Mouse (Mus musculus) heart, embryonic 12.5 days (tissue): ENCODE measurements around the gene Sox13. TPM values are rescaled to one million over a fixed set of nuclear protein-coding genes. Genes with fewer than 3 reads are reported as not detected.

Source experiments
- ATAC-seq: fragments of 200-750 bp; cut with Nextera tagmentation; 2 replicates; pipeline ENCODE4 v1.8.0; 2017; ENCODE audit warnings: moderate TSS enrichment, moderate library complexity; ENCODE audit not compliant: insufficient number of reproducible peaks, low FRiP score
- H3K27ac ChIP-seq: fragments of 300-500 bp; sonication (generic); 2 replicates; pipeline ENCODE4 v1.5.1; 2016; ENCODE audit warnings: mild to moderate bottlenecking, moderate library complexity; ENCODE audit not compliant: poor library complexity, severe bottlenecking
- H3K27me3 ChIP-seq: fragments of 300-500 bp; sonication (generic); replicated peaks from 2 replicates; pipeline ENCODE4 v1.6.1; 2016; ENCODE audit warnings: mild to moderate bottlenecking, moderate library complexity
- H3K36me3 ChIP-seq: fragments of 300-500 bp; sonication (generic); 2 replicates; pipeline ENCODE4 v1.6.1; 2016; ENCODE audit warnings: mild to moderate bottlenecking, moderate library complexity
- H3K4me1 ChIP-seq: fragments of 300-500 bp; sonication (generic); replicated peaks from 2 replicates; pipeline ENCODE4 v1.6.1; 2016; ENCODE audit warnings: mild to moderate bottlenecking
- H3K4me2 ChIP-seq: fragments of 300-500 bp; sonication (generic); 2 replicates; pipeline ENCODE4 v1.6.1; 2016; ENCODE audit warnings: mild to moderate bottlenecking, moderate library complexity
- H3K4me3 ChIP-seq: fragments of 300-500 bp; sonication (generic); 2 replicates; pipeline ENCODE4 v1.5.1; 2016; ENCODE audit warnings: mild to moderate bottlenecking
- H3K9ac ChIP-seq: fragments of 300-500 bp; sonication (generic); 2 replicates; pipeline ENCODE4 v1.6.1; 2016; ENCODE audit warnings: mild to moderate bottlenecking, moderate library complexity
- H3K9me3 ChIP-seq: fragments of 300-500 bp; sonication (generic); replicated peaks from 2 replicates; pipeline ENCODE4 v1.6.1; 2016; ENCODE audit warnings: mild to moderate bottlenecking, moderate library complexity
- WGBS: fragments of 180-500 bp; shearing (Covaris S2); methylation state at CpG from one replicate; pipeline ENCODE4 v1.1.7; 2016; 5-methylcytosine and 5-hydroxymethylcytosine counted together
- polyA plus RNA-seq: library from polyadenylated mRNA; unstranded; fragments of >200 nt; fragmentation: Nextera tagmentation; extraction: Ambion mirVana; gene quantifications from 2 replicates; pipeline ENCODE4 v1.2.1, GENCODE M21; 2016

Gene Sox13
- polyA plus RNA-seq, 1 experiment from 2014 or later, result 6.8 TPM

DNA sequence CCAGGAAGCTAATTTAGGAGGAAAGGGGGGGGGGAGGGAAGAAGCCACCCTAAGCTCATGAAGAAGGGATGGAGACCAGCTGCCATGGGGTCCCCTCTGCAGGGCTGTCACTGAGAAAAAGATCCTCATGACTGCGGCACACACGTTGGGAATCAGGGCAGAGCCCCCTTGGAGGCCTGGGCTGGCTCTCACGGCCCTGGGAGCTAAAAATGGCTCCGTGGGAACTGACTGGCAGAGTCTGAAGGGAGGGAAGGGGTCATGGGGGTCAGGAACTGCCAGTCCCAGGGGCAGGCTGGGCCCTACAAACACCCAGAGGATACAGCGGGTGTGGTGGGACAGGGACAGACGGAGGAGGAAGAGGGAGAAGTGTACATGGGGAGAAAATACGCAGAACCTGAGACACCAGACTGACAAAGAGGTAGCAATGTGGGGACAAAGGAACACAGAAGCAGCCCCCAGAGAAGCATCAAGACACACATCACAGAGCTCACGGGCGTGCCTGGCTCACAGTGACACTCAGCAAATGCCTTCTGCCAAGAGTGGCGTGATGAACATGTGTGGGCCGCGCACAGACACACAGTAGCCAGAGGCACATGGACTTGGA is 41.5 kb downstream of the Sox13 start:
- Histone ChIP-seq H3K9me3 (no peaks in the 10 kb centered on the region), H3K27me3 (peaks cover 5% of the 10 kb centered on the region; the same call in 1 of the 2 replicates), H3K4me2 (no peak overlapping the region), H3K9ac (0 out of 2 replicates have a peak overlapping the region, but pooled peaks have one; percentile 23), H3K4me1 (peaks cover 26% of the 10 kb centered on the region), H3K4me3 (no peak overlapping the region), H3K36me3 (peaks cover 24% of the 10 kb centered on the region), H3K27ac (no peak overlapping the region)
- WGBS, result 60% methylated on average over 12 of the region's 12 CpGs
- no peak for ATAC-seq

GRCm38 (mm10) chr1:133382008-133382407 is 42.2 kb downstream of the Sox13 start:
- Histone ChIP-seq H3K36me3 (peaks cover 24% of the 10 kb centered on the region), H3K9me3 (no peaks in the 10 kb centered on the region), H3K27ac (no peak overlapping the region), H3K9ac (no peak overlapping the region), H3K4me1 (peaks cover 21% of the 10 kb centered on the region), H3K4me2 (no peak overlapping the region), H3K27me3 (no peaks in the 10 kb centered on the region), H3K4me3 (no peak overlapping the region)
- WGBS, result 8% methylated on average over 9 of the region's 9 CpGs
- no peak for ATAC-seq

GRCm38 (mm10) chr1:133380347-133381065 is 43.7 kb downstream of the Sox13 start:
- Histone ChIP-seq H3K4me1 (peaks cover 16% of the 10 kb centered on the region), H3K9ac (no peak overlapping the region), H3K27me3 (no peaks in the 10 kb centered on the region), H3K27ac (no peak overlapping the region), H3K9me3 (no peaks in the 10 kb centered on the region), H3K4me2 (no peak overlapping the region), H3K36me3 (peaks cover 16% of the 10 kb centered on the region), H3K4me3 (no peak overlapping the region)
- ATAC-seq, result no peak
- 64% methylated on average over 14 of the region's 14 CpGs for WGBS

GRCm38 (mm10) chr1:133379986-133380320 is 44.2 kb downstream of the Sox13 start:
- Histone ChIP-seq H3K27me3 (no peaks in the 10 kb centered on the region), H3K4me1 (peaks cover 16% of the 10 kb centered on the region), H3K9me3 (no peaks in the 10 kb centered on the region), H3K27ac (no peak overlapping the region), H3K9ac (no peak overlapping the region), H3K36me3 (peaks cover 16% of the 10 kb centered on the region), H3K4me3 (no peak overlapping the region), H3K4me2 (no peak overlapping the region)
- ATAC-seq, result no peak
- 72% methylated on average over 3 of the region's 3 CpGs for WGBS

- no peaks in the 10 kb centered on the region for H3K9me3 ChIP-seq
- H3K4me3 ChIP-seq, result no peak overlapping the region
- H3K4me1 ChIP-seq, result peaks cover 16% of the 10 kb centered on the region
- H3K4me2 ChIP-seq, result no peak overlapping the region
- no peak overlapping the region for H3K27ac ChIP-seq
- no peak for ATAC-seq
- H3K9ac ChIP-seq, result no peak overlapping the region
- H3K27me3 ChIP-seq, result no peaks in the 10 kb centered on the region
- peaks cover 16% of the 10 kb centered on the region for H3K36me3 ChIP-seq
- 51% methylated on average over 10 of the region's 10 CpGs for WGBS
These were observed 44.8 kb downstream of the Sox13 start for GRCm38 (mm10) chr1:133379254-133379985.

DNA sequence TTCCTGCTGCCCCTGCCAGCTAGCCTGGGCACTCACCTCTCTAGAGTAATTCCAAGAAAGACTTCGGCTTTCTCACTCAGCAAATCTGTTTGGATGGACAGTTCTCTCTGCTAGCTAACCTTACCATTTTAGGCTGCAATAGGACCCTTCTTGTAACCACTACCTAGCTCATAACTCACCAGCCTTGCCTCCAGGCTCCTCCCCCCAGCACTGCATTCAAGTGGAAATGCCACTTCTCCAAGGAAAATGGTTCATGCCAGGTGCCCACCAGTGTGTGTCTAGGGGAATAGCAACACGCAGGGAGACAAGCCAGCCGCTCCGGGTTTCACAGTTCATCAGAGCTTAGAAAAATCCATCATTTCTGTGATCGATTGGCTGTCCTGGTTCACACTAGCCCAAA is 46.6 kb downstream of the Sox13 start:
- H3K27me3 ChIP-seq, result no peaks in the 10 kb centered on the region
- H3K27ac ChIP-seq, result no peak overlapping the region
- H3K9me3 ChIP-seq, result no peaks in the 10 kb centered on the region
- no peak overlapping the region for H3K4me3 ChIP-seq
- no peaks in the 10 kb centered on the region for H3K36me3 ChIP-seq
- ATAC-seq, result no peak
- H3K4me2 ChIP-seq, result no peak overlapping the region
- H3K9ac ChIP-seq, result no peak overlapping the region
- WGBS, result 79% methylated on average over 5 of the region's 5 CpGs
- peaks cover 15% of the 10 kb centered on the region for H3K4me1 ChIP-seq

DNA sequence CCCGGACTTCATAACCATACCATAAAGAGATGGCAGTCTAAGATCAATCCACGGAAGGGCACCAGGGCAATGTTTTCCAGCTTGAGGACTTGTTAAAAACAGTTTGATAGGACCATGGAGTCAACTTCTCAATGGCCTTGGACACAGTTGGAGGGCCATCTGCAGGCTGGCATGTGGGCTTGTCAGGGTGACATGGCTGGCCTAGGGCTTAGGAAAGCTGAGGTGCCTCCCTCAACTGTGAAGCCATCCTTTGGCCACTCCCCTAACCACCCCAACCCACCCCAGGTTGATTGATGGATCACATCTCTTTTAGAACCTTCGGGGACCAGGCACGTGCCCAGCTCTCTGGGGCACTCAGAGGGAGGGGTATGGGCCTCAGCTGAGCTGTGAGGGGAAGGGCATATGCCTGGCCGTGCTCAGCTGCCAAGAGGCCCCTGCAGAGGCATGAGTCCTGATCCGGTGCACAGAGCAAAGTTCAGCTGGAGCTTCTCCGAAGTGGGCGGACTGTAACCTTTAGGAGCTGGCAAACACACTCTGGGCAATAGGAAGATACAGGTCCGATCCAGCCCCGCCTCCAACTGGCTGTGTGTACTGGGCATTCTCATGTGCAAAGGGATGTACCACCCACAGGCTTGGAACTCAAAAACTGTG is 48.4 kb downstream of the Sox13 start:
- no peaks in the 10 kb centered on the region for H3K27me3 ChIP-seq
- no peak overlapping the region for H3K4me2 ChIP-seq
- H3K36me3 ChIP-seq, result no peaks in the 10 kb centered on the region
- H3K4me3 ChIP-seq, result no peak overlapping the region
- WGBS, result 64% methylated on average over 10 of the region's 10 CpGs
- peaks cover 18% of the 10 kb centered on the region for H3K4me1 ChIP-seq
- no peak overlapping the region for H3K27ac ChIP-seq
- H3K9ac ChIP-seq, result no peak overlapping the region
- no peaks in the 10 kb centered on the region for H3K9me3 ChIP-seq
- no peak for ATAC-seq

DNA sequence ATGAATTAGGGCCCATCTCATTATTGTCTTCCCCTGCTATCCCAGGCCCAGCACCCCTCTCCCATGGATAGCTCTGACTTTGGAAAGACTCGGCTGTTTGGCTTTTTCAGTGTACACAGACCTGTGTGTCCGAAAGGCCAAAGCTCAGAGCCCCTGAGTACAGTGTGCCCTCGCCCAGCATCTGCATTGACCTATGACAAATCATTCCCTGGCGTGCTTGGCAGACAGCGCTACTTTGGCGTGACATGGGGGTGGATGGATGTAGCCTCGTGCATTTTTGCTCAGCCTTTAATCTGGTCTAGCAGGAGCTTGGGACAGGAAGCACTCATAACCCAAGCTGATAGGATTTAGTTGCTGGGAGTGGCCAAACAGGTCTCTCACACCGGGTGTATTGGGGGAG is 52.1 kb downstream of the Sox13 start:
- no peak overlapping the region for H3K4me3 ChIP-seq
- no peak overlapping the region for H3K9ac ChIP-seq
- H3K27me3 ChIP-seq, result no peaks in the 10 kb centered on the region
- no peak overlapping the region for H3K4me2 ChIP-seq
- no peak for ATAC-seq
- H3K36me3 ChIP-seq, result no peaks in the 10 kb centered on the region
- H3K9me3 ChIP-seq, result no peaks in the 10 kb centered on the region
- 55% methylated on average over 8 of the region's 8 CpGs for WGBS
- peaks cover 25% of the 10 kb centered on the region for H3K4me1 ChIP-seq
- H3K27ac ChIP-seq, result no peak overlapping the region

DNA sequence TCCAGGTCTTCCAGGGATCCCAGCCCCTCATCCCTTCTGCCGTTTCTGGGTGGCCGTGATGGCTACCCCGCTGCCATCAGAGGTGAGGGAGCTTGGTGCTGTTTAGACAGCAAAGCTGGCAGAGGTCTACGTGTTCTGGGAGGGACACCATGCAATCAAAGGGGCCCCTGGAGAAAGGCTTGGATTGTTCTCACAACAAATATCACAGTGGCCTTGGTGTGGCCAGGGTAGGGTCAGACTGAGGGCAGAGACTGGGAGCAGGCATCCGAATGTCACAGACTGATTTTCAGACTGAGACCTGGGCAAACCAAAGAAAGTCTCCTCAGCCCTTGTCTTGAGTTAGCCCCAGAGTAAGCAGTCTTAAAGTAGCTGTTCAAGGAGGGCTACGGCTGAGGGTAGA is 52.7 kb downstream of the Sox13 start:
- Histone ChIP-seq H3K4me3 (no peak overlapping the region), H3K27me3 (no peaks in the 10 kb centered on the region; the same call in 1 of the 2 replicates), H3K27ac (no peak overlapping the region), H3K9ac (no peak overlapping the region), H3K36me3 (no peaks in the 10 kb centered on the region), H3K9me3 (no peaks in the 10 kb centered on the region), H3K4me1 (peaks cover 27% of the 10 kb centered on the region), H3K4me2 (no peak overlapping the region)
- no peak for ATAC-seq
- WGBS, result 64% methylated on average over 6 of the region's 6 CpGs

DNA sequence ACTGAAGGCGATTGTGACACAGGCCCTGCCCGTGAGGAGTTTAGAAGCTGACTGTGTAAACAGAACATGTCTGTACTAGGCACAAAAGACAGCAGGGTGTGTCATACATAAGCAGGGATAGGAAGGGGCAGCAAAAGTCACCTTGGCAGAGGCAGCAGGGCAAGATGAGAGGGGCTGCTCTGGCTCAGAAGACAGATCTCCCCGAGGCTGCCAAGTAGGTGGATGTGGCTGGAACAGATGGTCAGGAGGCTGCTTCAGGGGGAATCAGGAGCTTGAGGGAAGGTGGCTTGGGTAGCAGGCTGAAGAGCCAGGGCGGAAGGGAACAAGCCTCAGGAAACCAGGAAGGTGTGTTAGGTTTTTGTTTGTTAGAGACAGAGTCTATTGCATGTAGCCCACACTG is 53.8 kb downstream of the Sox13 start:
- Histone ChIP-seq H3K9me3 (no peaks in the 10 kb centered on the region), H3K36me3 (no peaks in the 10 kb centered on the region), H3K9ac (no peak overlapping the region), H3K27ac (no peak overlapping the region), H3K27me3 (peaks cover 10% of the 10 kb centered on the region), H3K4me3 (no peak overlapping the region), H3K4me2 (no peak overlapping the region), H3K4me1 (peaks cover 30% of the 10 kb centered on the region)
- 76% methylated on average over 4 of the region's 4 CpGs for WGBS
- no peak for ATAC-seq

GRCm38 (mm10) chr1:133368644-133369043 is 55.5 kb downstream of the Sox13 start:
- Histone ChIP-seq H3K27me3 (peaks cover 27% of the 10 kb centered on the region), H3K4me3 (no peak overlapping the region), H3K9me3 (no peaks in the 10 kb centered on the region), H3K9ac (no peak overlapping the region), H3K4me2 (no peak overlapping the region), H3K4me1 (peaks cover 47% of the 10 kb centered on the region), H3K36me3 (no peaks in the 10 kb centered on the region), H3K27ac (no peak overlapping the region)
- 48% methylated on average over 10 of the region's 10 CpGs for WGBS
- no peak for ATAC-seq
